Mouse (Mus musculus) cortical plate, adult 2 months (tissue): ENCODE results near the gene Alg9. TPM values are rescaled to one million over a fixed set of nuclear protein-coding genes. Genes with fewer than 3 reads are reported as not detected.

Experiments
- H3K27ac ChIP-seq: fragments of 200-500 bp; 2 replicates; pipeline ENCODE4 v1.5.1; 2012; ENCODE audit warnings: low read length, control low read depth, inconsistent platforms; ENCODE audit not compliant: insufficient read depth
- H3K4me1 ChIP-seq: fragments of 200-500 bp; 2 replicates; pipeline ENCODE4 v1.6.1; 2011; ENCODE audit warnings: low read length; ENCODE audit not compliant: control insufficient read depth, insufficient read depth
- H3K4me3 ChIP-seq: fragments of 200-500 bp; 2 replicates; pipeline ENCODE4 v1.5.1; 2011; ENCODE audit warnings: mild to moderate bottlenecking, low read length, control low read depth; ENCODE audit not compliant: insufficient read depth
- CTCF ChIP-seq: fragments of 200-500 bp; IDR thresholded peaks from 2 replicates; pipeline ENCODE4 v1.5.1; 2011; ENCODE audit warnings: mild to moderate bottlenecking, control low read depth, low read length; ENCODE audit not compliant: insufficient read depth; ENCODE audit errors: extremely low read depth
- POLR2A ChIP-seq: fragments of 200-500 bp; IDR thresholded peaks from 2 replicates; pipeline ENCODE4 v1.6.1; 2011; ENCODE audit warnings: mild to moderate bottlenecking, low read length, control low read depth; ENCODE audit not compliant: insufficient read depth; ENCODE audit errors: extremely low read depth
- polyA plus RNA-seq: library from polyadenylated mRNA; depleted of rRNA; stranded (reverse); fragments of >200 nt; gene quantifications from 2 replicates; pipeline ENCODE4 v1.2.3, GENCODE M21; 2012

Gene Alg9
- polyA plus RNA-seq, 1 experiment = 22.2 TPM

- H3K4me3 ChIP-seq = no peak overlapping the region
- TF ChIP-seq CTCF (no peak), POLR2A (no peak)
- H3K27ac ChIP-seq = no peak overlapping the region
- peaks cover 2% of the 10 kb centered on the region; the same call in 1 of the 2 replicates for H3K4me1 ChIP-seq
Measured at GRCm38 (mm10) chr9:50874031-50874430, 99.2 kb downstream of the Alg9 start.

- TF ChIP-seq CTCF (no peak), POLR2A (no peak)
- H3K27ac ChIP-seq = no peak overlapping the region
- peaks cover 2% of the 10 kb centered on the region; the same call in 1 of the 2 replicates for H3K4me1 ChIP-seq
- H3K4me3 ChIP-seq = no peak overlapping the region
Measured at GRCm38 (mm10) chr9:50875470-50875869, 100.7 kb downstream of the Alg9 start.

- Histone ChIP-seq H3K4me1 (peaks cover 2% of the 10 kb centered on the region; the same call in 1 of the 2 replicates), H3K4me3 (no peak overlapping the region), H3K27ac (no peak overlapping the region)
- no peak for TF ChIP-seq CTCF
- TF ChIP-seq POLR2A = no peak
Measured at GRCm38 (mm10) chr9:50876287-50876686, 101.5 kb downstream of the Alg9 start.

GRCm38 (mm10) chr9:50877431-50877830 lies 102.6 kb downstream of the Alg9 start:
- TF ChIP-seq POLR2A (no peak), CTCF (no peak)
- H3K4me3 ChIP-seq = no peak overlapping the region
- no peak overlapping the region for H3K27ac ChIP-seq
- peaks cover 2% of the 10 kb centered on the region; the same call in 1 of the 2 replicates for H3K4me1 ChIP-seq

GRCm38 (mm10) chr9:50882183-50882582 lies 107.4 kb downstream of the Alg9 start:
- TF ChIP-seq CTCF = no peak
- TF ChIP-seq POLR2A = no peak
- Histone ChIP-seq H3K4me3 (no peak overlapping the region), H3K27ac (no peak overlapping the region), H3K4me1 (peaks cover 12% of the 10 kb centered on the region)

- no peak for TF ChIP-seq CTCF
- TF ChIP-seq POLR2A = no peak
- no peak overlapping the region for H3K4me3 ChIP-seq
- peak overlapping the region; percentile 53; the same call in 1 of the 2 replicates for H3K27ac ChIP-seq
- H3K4me1 ChIP-seq = peaks cover 12% of the 10 kb centered on the region
Measured at GRCm38 (mm10) chr9:50884093-50884492, 109.3 kb downstream of the Alg9 start.

- peaks cover 12% of the 10 kb centered on the region for H3K4me1 ChIP-seq
- H3K4me3 ChIP-seq = no peak overlapping the region
- peak overlapping the region; percentile 53 for H3K27ac ChIP-seq
- TF ChIP-seq POLR2A (0 out of 2 replicates have a peak, but pooled peaks have one; percentile 30), CTCF (no peak)
Measured at GRCm38 (mm10) chr9:50884741-50885599, 110.2 kb downstream of the Alg9 start.

- Histone ChIP-seq H3K4me1 (peaks cover 12% of the 10 kb centered on the region), H3K27ac (peak overlapping the region; percentile 31), H3K4me3 (no peak overlapping the region)
- TF ChIP-seq POLR2A (no peak), CTCF (no peak)
Measured at GRCm38 (mm10) chr9:50885600-50885987, 110.8 kb downstream of the Alg9 start.

GRCm38 (mm10) chr9:50886870-50887269 lies 112.1 kb downstream of the Alg9 start:
- H3K4me1 ChIP-seq = peaks cover 12% of the 10 kb centered on the region
- H3K4me3 ChIP-seq = no peak overlapping the region
- no peak for TF ChIP-seq POLR2A
- TF ChIP-seq CTCF = no peak
- H3K27ac ChIP-seq = no peak overlapping the region

GRCm38 (mm10) chr9:50887351-50887750 lies 112.5 kb downstream of the Alg9 start:
- no peak for TF ChIP-seq POLR2A
- no peak for TF ChIP-seq CTCF
- Histone ChIP-seq H3K27ac (no peak overlapping the region), H3K4me3 (no peak overlapping the region), H3K4me1 (peaks cover 12% of the 10 kb centered on the region)
